Mouse (Mus musculus): ENCODE results near the gene 4930595M18Rik. TPM values are rescaled to one million over a fixed set of nuclear protein-coding genes. Genes with fewer than 3 reads are reported as not detected.

Gene 4930595M18Rik
- not detected in 2 replicates for polyA plus RNA-seq (2014; fragmentation: Nextera tagmentation; extraction: Ambion mirVana)

GRCm38 (mm10) chrX:81458021-81458420, at the start of gene 4930595M18Rik:
TSS of gene 4930595M18Rik (minus strand) at chrX:81458121.
- WGBS: 92% methylated on average over 6 of the region's 6 CpGs
- no peak within 1 kb of the TSS for H3K9ac ChIP-seq (ENCODE audit: low read length)
- H3K4me1 ChIP-seq (ENCODE audit: control insufficient read depth, insufficient read depth, low read length): no peaks in the 10 kb centered on the region
- no peaks in the 10 kb centered on the region for H3K9me3 ChIP-seq (ENCODE audit: control insufficient read depth, low read length)
- no peak for DNase-seq (ENCODE audit: low spot score)
- no peak within 1 kb of the TSS for H3K27ac ChIP-seq (replicated peaks; ENCODE audit: low read depth, low read length)
- no peaks in the 10 kb centered on the region for H3K27me3 ChIP-seq (ENCODE audit: control insufficient read depth, insufficient read depth, low read length)
- no peaks in the 10 kb centered on the region for H3K36me3 ChIP-seq (ENCODE audit: control insufficient read depth, insufficient read depth, low read length)
- no peak for ATAC-seq (ENCODE audit: insufficient number of reproducible peaks, low FRiP score, low TSS enrichment, low read depth)
- H3K4me3 ChIP-seq (ENCODE audit: low read depth, low read length): no peak within 1 kb of the TSS
- no peak within 1 kb of the TSS for H3K4me2 ChIP-seq (ENCODE audit: low read depth, severe bottlenecking)

- Histone ChIP-seq H3K4me1 (ENCODE audit: control insufficient read depth, insufficient read depth, low read length) (no peaks in the 10 kb centered on the region), H3K9ac (ENCODE audit: low read length) (no peak overlapping the region), H3K9me3 (ENCODE audit: control insufficient read depth, low read length) (no peaks in the 10 kb centered on the region), H3K36me3 (ENCODE audit: control insufficient read depth, insufficient read depth, low read length) (no peaks in the 10 kb centered on the region), H3K27ac (replicated peaks; ENCODE audit: low read depth, low read length) (no peak overlapping the region), H3K4me3 (ENCODE audit: low read depth, low read length) (no peak overlapping the region), H3K4me2 (ENCODE audit: low read depth, severe bottlenecking) (no peak overlapping the region), H3K27me3 (ENCODE audit: control insufficient read depth, insufficient read depth, low read length) (no peaks in the 10 kb centered on the region)
- ATAC-seq (ENCODE audit: insufficient number of reproducible peaks, low FRiP score, low TSS enrichment, low read depth): no peak
- peak; percentile 21 for DNase-seq (ENCODE audit: low spot score)
Measured at GRCm38 (mm10) chrX:81472500-81472899, 14.6 kb upstream of the 4930595M18Rik start.
